Mouse (Mus musculus) myocyte (in vitro differentiated cells): ENCODE data around the gene Slc25a21.

Source experiments
- CEBPB ChIP-seq: IDR thresholded peaks from 2 replicates; pipeline ENCODE4 v1.6.1; 2011; ENCODE audit warnings: mild to moderate bottlenecking, moderate library complexity; ENCODE audit not compliant: poor library complexity, insufficient read depth, severe bottlenecking
- E2F4 ChIP-seq: IDR thresholded peaks from one replicate; pipeline ENCODE4 v1.6.1; 2011; ENCODE audit warnings: mild to moderate bottlenecking, control low read depth, moderate library complexity; ENCODE audit not compliant: insufficient read depth
- MAX ChIP-seq: IDR thresholded peaks from one replicate; pipeline ENCODE4 v1.6.1; 2011; ENCODE audit warnings: low read depth, mild to moderate bottlenecking, control low read depth
- MYOD1 ChIP-seq, 3 experiments: IDR thresholded peaks; one replicate each; pipeline ENCODE4 v1.6.1; 2011; ENCODE audit warnings: control low read depth in 2 of 3, low read depth in 2 of 3, mild to moderate bottlenecking in 2 of 3, moderate library complexity in 1 of 3; ENCODE audit not compliant: insufficient read length in 2 of 3, control insufficient read depth in 1 of 3
- POLR2A ChIP-seq: IDR thresholded peaks from one replicate; pipeline ENCODE4 v1.6.1; 2011; ENCODE audit warnings: low read depth, mild to moderate bottlenecking, control low read depth, moderate library complexity; ENCODE audit not compliant: insufficient read length
- REST ChIP-seq: IDR thresholded peaks from one replicate; pipeline ENCODE4 v1.6.1; 2011; ENCODE audit warnings: mild to moderate bottlenecking, control low read depth, moderate library complexity; ENCODE audit not compliant: insufficient read depth, insufficient read length
- SRF ChIP-seq: IDR thresholded peaks from one replicate; pipeline ENCODE4 v1.6.1; 2011; ENCODE audit warnings: low read depth; ENCODE audit not compliant: control insufficient read depth, insufficient read length
- TCF12 ChIP-seq: IDR thresholded peaks from one replicate; pipeline ENCODE4 v1.6.1; 2011; ENCODE audit warnings: mild to moderate bottlenecking, control low read depth; ENCODE audit not compliant: poor library complexity, insufficient read depth, severe bottlenecking
- USF1 ChIP-seq: IDR thresholded peaks from one replicate; pipeline ENCODE4 v1.6.1; 2011; ENCODE audit warnings: low read depth, mild to moderate bottlenecking, control low read depth, moderate library complexity

DNA sequence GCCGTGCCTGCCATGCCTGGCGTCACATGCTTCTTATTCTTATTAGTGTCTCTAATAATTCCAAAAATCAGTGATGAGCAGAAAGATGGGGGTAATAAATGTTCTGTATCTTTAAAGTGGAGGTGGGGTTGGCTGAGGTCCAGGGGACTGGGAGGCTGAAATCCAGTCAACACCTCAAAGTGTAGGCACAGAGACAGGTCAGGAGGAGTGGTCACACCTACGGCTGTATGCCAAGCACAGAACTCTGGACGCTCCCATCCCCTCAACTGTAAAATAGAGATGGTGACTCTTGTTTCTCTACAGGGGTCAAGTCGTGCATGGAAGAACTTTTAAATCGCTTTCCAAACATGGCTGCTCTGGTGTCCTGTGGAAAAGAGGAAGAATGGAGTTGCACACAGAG lies 429.8 kb downstream of the Slc25a21 start:
- TF ChIP-seq POLR2A (no peak), MYOD1 (IDR thresholded peaks at IDR 0.05; ENCODE audit: control insufficient read depth in 1 of 3, insufficient read length in 2 of 3, low read depth in 2 of 3) (no peak), MAX (no peak), CEBPB (no peak), USF1 (no peak), SRF (no peak), TCF12 (no peak), E2F4 (no peak), REST (no peak)
